Mouse (Mus musculus) myocyte (in vitro differentiated cells): ENCODE results near the gene 0610010K14Rik. TPM values are rescaled to one million over a fixed set of nuclear protein-coding genes. Genes with fewer than 3 reads are reported as not detected.

Source experiments
- H3K27me3 ChIP-seq: one replicate; pipeline ENCODE4 v1.6.1; 2011; ENCODE audit not compliant: control insufficient read depth, insufficient read depth, insufficient read length
- H3K36me3 ChIP-seq: one replicate; pipeline ENCODE4 v1.6.1; 2011; ENCODE audit not compliant: control insufficient read depth, insufficient read depth
- H3K4me2 ChIP-seq: one replicate; pipeline ENCODE4 v1.6.1; 2011; ENCODE audit warnings: low read depth, control low read depth
- H3K4me3 ChIP-seq: one replicate; pipeline ENCODE4 v1.5.1; 2011; ENCODE audit warnings: mild to moderate bottlenecking, control low read depth, moderate library complexity
- H3K79me2 ChIP-seq: one replicate; pipeline ENCODE4 v1.6.1; 2011; ENCODE audit not compliant: control insufficient read depth, insufficient read depth
- H3ac ChIP-seq: one replicate; pipeline ENCODE4 v1.6.1; 2011; ENCODE audit not compliant: control insufficient read depth, insufficient read length
- CEBPB ChIP-seq: IDR thresholded peaks from 2 replicates; pipeline ENCODE4 v1.6.1; 2011; ENCODE audit warnings: mild to moderate bottlenecking, moderate library complexity; ENCODE audit not compliant: poor library complexity, insufficient read depth, severe bottlenecking
- E2F4 ChIP-seq: IDR thresholded peaks from one replicate; pipeline ENCODE4 v1.6.1; 2011; ENCODE audit warnings: mild to moderate bottlenecking, control low read depth, moderate library complexity; ENCODE audit not compliant: insufficient read depth
- MAX ChIP-seq: IDR thresholded peaks from one replicate; pipeline ENCODE4 v1.6.1; 2011; ENCODE audit warnings: low read depth, mild to moderate bottlenecking, control low read depth
- MYOD1 ChIP-seq, 3 experiments: IDR thresholded peaks; one replicate each; pipeline ENCODE4 v1.6.1; 2011; ENCODE audit warnings: control low read depth in 2 of 3, low read depth in 2 of 3, mild to moderate bottlenecking in 2 of 3, moderate library complexity in 1 of 3; ENCODE audit not compliant: insufficient read length in 2 of 3, control insufficient read depth in 1 of 3
- MYOG ChIP-seq, 3 experiments: IDR thresholded peaks; one replicate each; pipeline ENCODE4 v1.6.1; 2011; ENCODE audit warnings: control low read depth in 2 of 3, low read depth in 2 of 3, mild to moderate bottlenecking in 2 of 3; ENCODE audit not compliant: insufficient read length in 2 of 3, control insufficient read depth in 1 of 3, insufficient read depth in 1 of 3
- POLR2A ChIP-seq: IDR thresholded peaks from one replicate; pipeline ENCODE4 v1.6.1; 2011; ENCODE audit warnings: low read depth, mild to moderate bottlenecking, control low read depth, moderate library complexity; ENCODE audit not compliant: insufficient read length
- POLR2AphosphoS2 ChIP-seq: IDR thresholded peaks from one replicate; pipeline ENCODE4 v1.6.1; 2011; ENCODE audit warnings: low read depth, control low read depth; ENCODE audit not compliant: insufficient read length
- REST ChIP-seq: IDR thresholded peaks from one replicate; pipeline ENCODE4 v1.6.1; 2011; ENCODE audit warnings: mild to moderate bottlenecking, control low read depth, moderate library complexity; ENCODE audit not compliant: insufficient read depth, insufficient read length
- SRF ChIP-seq: IDR thresholded peaks from one replicate; pipeline ENCODE4 v1.6.1; 2011; ENCODE audit warnings: low read depth; ENCODE audit not compliant: control insufficient read depth, insufficient read length
- TCF12 ChIP-seq: IDR thresholded peaks from one replicate; pipeline ENCODE4 v1.6.1; 2011; ENCODE audit warnings: mild to moderate bottlenecking, control low read depth; ENCODE audit not compliant: poor library complexity, insufficient read depth, severe bottlenecking
- TCF3 ChIP-seq: IDR thresholded peaks from one replicate; pipeline ENCODE4 v1.6.1; 2011; ENCODE audit warnings: low read depth, control low read depth; ENCODE audit not compliant: insufficient read length
- USF1 ChIP-seq: IDR thresholded peaks from one replicate; pipeline ENCODE4 v1.6.1; 2011; ENCODE audit warnings: low read depth, mild to moderate bottlenecking, control low read depth, moderate library complexity
- polyA plus RNA-seq: library from polyadenylated mRNA; unstranded; fragments of >200 nt; fragmentation: generic; extraction: Trizol; gene quantifications from one replicate; pipeline ENCODE4 v1.2.1, GENCODE M21; 2012; ENCODE audit warnings: missing spikeins

0610010K14Rik gene
- polyA plus RNA-seq, result 75.5 TPM

- H3K36me3 ChIP-seq, result no peaks in the 10 kb centered on the region
- peaks cover 13% of the 10 kb centered on the region for H3K79me2 ChIP-seq
- TF ChIP-seq POLR2A (peak; percentile 88), MYOG (IDR thresholded peaks at IDR 0.05; ENCODE audit: control insufficient read depth in 1 of 3, insufficient read depth in 1 of 3, insufficient read length in 2 of 3, low read depth in 2 of 3) (peak in 1 of 3 experiments; percentile 15), TCF12 (no peak), CEBPB (peak; percentile 70; the same call in 1 of the 2 replicates), POLR2AphosphoS2 (peak; percentile 96), USF1 (no peak), TCF3 (peak; percentile 28), SRF (peak; percentile 3), MAX (no peak), MYOD1 (IDR thresholded peaks at IDR 0.05; ENCODE audit: control insufficient read depth in 1 of 3, insufficient read length in 2 of 3, low read depth in 2 of 3) (peak in 1 of 3 experiments; percentile 28), REST (peak; percentile 9), E2F4 (no peak)
- H3K27me3 ChIP-seq, result peaks cover 3% of the 10 kb centered on the region
- peak within 1 kb of the TSS; percentile 94 for H3K4me2 ChIP-seq
- H3K4me3 ChIP-seq, result peak within 1 kb of the TSS; percentile 60
- peak within 1 kb of the TSS; percentile 4 for H3ac ChIP-seq
Observed at GRCm38 (mm10) chr11:70237457-70238167, at the start of gene 0610010K14Rik. TSS of gene 0610010K14Rik (minus strand) at chr11:70237914.

GRCm38 (mm10) chr11:70285686-70286085 lies 48.0 kb upstream of the 0610010K14Rik start:
- no peaks in the 10 kb centered on the region for H3K36me3 ChIP-seq
- no peak for TF ChIP-seq POLR2AphosphoS2
- TF ChIP-seq MYOD1 (IDR thresholded peaks at IDR 0.05; ENCODE audit: control insufficient read depth in 1 of 3, insufficient read length in 2 of 3, low read depth in 2 of 3), result peak in 1 of 3 experiments; percentile 36

GRCm38 (mm10) chr11:70284757-70285156 lies 47.0 kb upstream of the 0610010K14Rik start:
- Histone ChIP-seq H3K36me3 (no peaks in the 10 kb centered on the region), H3ac (no peak overlapping the region), H3K79me2 (no peaks in the 10 kb centered on the region), H3K4me2 (no peak overlapping the region), H3K27me3 (no peaks in the 10 kb centered on the region), H3K4me3 (no peak overlapping the region)
- no peak for TF ChIP-seq REST
- TF ChIP-seq MYOG (IDR thresholded peaks at IDR 0.05; ENCODE audit: control insufficient read depth in 1 of 3, insufficient read depth in 1 of 3, insufficient read length in 2 of 3, low read depth in 2 of 3), result peak in 1 of 3 experiments; percentile 43
- TF ChIP-seq USF1, result no peak
- TF ChIP-seq MAX, result no peak
- TF ChIP-seq MYOD1 (IDR thresholded peaks at IDR 0.05; ENCODE audit: control insufficient read depth in 1 of 3, insufficient read length in 2 of 3, low read depth in 2 of 3), result peak; percentile 24 to 90 (median 67)
- no peak for TF ChIP-seq POLR2AphosphoS2
- TF ChIP-seq TCF3, result no peak
- TF ChIP-seq CEBPB, result peak; percentile 67
- no peak for TF ChIP-seq E2F4
- no peak for TF ChIP-seq TCF12

More at GRCm38 (mm10) chr11:70285686-70286085, 48.0 kb upstream of the 0610010K14Rik start:
- Histone ChIP-seq H3ac (no peak overlapping the region), H3K79me2 (no peaks in the 10 kb centered on the region), H3K27me3 (no peaks in the 10 kb centered on the region), H3K4me2 (no peak overlapping the region), H3K4me3 (no peak overlapping the region)

- Histone ChIP-seq H3ac (no peak overlapping the region), H3K4me3 (no peak overlapping the region), H3K27me3 (no peaks in the 10 kb centered on the region), H3K79me2 (no peaks in the 10 kb centered on the region), H3K4me2 (no peak overlapping the region), H3K36me3 (no peaks in the 10 kb centered on the region)
- no peak for TF ChIP-seq USF1
- no peak for TF ChIP-seq CEBPB
- no peak for TF ChIP-seq SRF
- no peak for TF ChIP-seq TCF3
- TF ChIP-seq REST, result no peak
- no peak for TF ChIP-seq MYOG (IDR thresholded peaks at IDR 0.05; ENCODE audit: control insufficient read depth in 1 of 3, insufficient read depth in 1 of 3, insufficient read length in 2 of 3, low read depth in 2 of 3)
- TF ChIP-seq MAX, result no peak
- no peak for TF ChIP-seq POLR2A
- TF ChIP-seq POLR2AphosphoS2, result no peak
- TF ChIP-seq TCF12, result no peak
- no peak for TF ChIP-seq E2F4
- TF ChIP-seq MYOD1 (IDR thresholded peaks at IDR 0.05; ENCODE audit: control insufficient read depth in 1 of 3, insufficient read length in 2 of 3, low read depth in 2 of 3), result no peak
Observed at GRCm38 (mm10) chr11:70283666-70284065, 46.0 kb upstream of the 0610010K14Rik start.

GRCm38 (mm10) chr11:70280441-70280840 lies 42.7 kb upstream of the 0610010K14Rik start:
- no peaks in the 10 kb centered on the region for H3K36me3 ChIP-seq
- TF ChIP-seq REST, result no peak
- no peak for TF ChIP-seq MYOG (IDR thresholded peaks at IDR 0.05; ENCODE audit: control insufficient read depth in 1 of 3, insufficient read depth in 1 of 3, insufficient read length in 2 of 3, low read depth in 2 of 3)
- TF ChIP-seq TCF12, result no peak
- no peak for TF ChIP-seq CEBPB
- no peak for TF ChIP-seq MAX
- no peak for TF ChIP-seq POLR2AphosphoS2
- no peak for TF ChIP-seq POLR2A
- no peak for TF ChIP-seq MYOD1 (IDR thresholded peaks at IDR 0.05; ENCODE audit: control insufficient read depth in 1 of 3, insufficient read length in 2 of 3, low read depth in 2 of 3)
- no peak for TF ChIP-seq USF1

More at GRCm38 (mm10) chr11:70280441-70280840, 42.7 kb upstream of the 0610010K14Rik start:
- Histone ChIP-seq H3K27me3 (no peaks in the 10 kb centered on the region), H3K4me3 (no peak overlapping the region), H3K4me2 (no peak overlapping the region), H3ac (no peak overlapping the region), H3K79me2 (no peaks in the 10 kb centered on the region)
